Mouse (Mus musculus): Measurements from ENCODE around the gene Ndufc1. TPM values are rescaled to one million over a fixed set of nuclear protein-coding genes. Genes with fewer than 3 reads are reported as not detected.
A peak's percentile ranks its signal among the peaks of the same experiment; 100 is the strongest.
"Not testable (repeated sequence)": the region's sequence is repeated elsewhere in the genome, so short reads cannot be mapped to it uniquely, and the experiment has no call there.

Ndufc1 gene
- polyA plus RNA-seq, 1 experiment from 2014 or later, result 1,832 TPM

DNA sequence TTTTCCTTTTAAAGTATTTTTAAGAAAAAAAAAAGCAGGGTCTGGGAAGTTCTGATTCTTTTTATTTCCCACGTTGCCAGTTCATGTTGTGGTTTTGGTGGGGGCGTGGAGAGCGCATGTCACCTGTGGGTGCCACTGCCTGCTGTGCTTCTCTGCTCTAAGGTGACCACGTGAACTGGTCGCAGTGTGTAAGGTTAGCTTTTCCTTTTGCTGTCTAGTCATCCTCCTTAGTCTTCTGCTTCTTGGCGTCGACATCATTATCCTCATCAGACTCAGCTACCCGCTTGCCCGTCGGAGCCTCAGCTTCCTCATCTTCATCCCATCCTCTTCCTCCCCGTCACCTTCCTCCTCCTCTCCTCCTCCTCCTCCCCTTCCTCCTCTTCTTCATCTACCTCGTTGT, 6.2 kb downstream of the Ndufc1 start:
- H3K27me3 ChIP-seq (ENCODE audit: control insufficient read depth, insufficient read depth, low read length), result no peaks in the 10 kb centered on the region
- H3K36me3 ChIP-seq (ENCODE audit: control insufficient read depth, insufficient read depth, low read length), result peaks cover 47% of the 10 kb centered on the region
- no peak overlapping the region for H3K9ac ChIP-seq (ENCODE audit: low read length)
- peaks cover 3 to 16% of the 10 kb centered on the region in 2 experiments; a peak in 3 of 4 replicates for H3K4me1 ChIP-seq (ENCODE audit: control insufficient read depth in 2 of 2, insufficient read depth in 2 of 2, low read length in 2 of 2)
- no peak overlapping the region for H3K27ac ChIP-seq (replicated peaks in 1 of 2; ENCODE audit: control insufficient read depth in 1 of 2, insufficient read depth in 1 of 2, low read depth in 2 of 2, low read length in 2 of 2)
- no peaks in the 10 kb centered on the region for H3K9me3 ChIP-seq (ENCODE audit: control insufficient read depth, low read length)
- 87% methylated on average over 12 of the region's 12 CpGs for WGBS
- no peak overlapping the region for H3K4me2 ChIP-seq (ENCODE audit: low read length)
- no peak for ATAC-seq (ENCODE audit: insufficient number of reproducible peaks, insufficient read depth, low FRiP score, low read depth)
- H3K4me3 ChIP-seq (ENCODE audit: control insufficient read depth in 1 of 2, insufficient read depth in 1 of 2, low read depth in 1 of 2, low read length in 2 of 2), result no peak overlapping the region

DNA sequence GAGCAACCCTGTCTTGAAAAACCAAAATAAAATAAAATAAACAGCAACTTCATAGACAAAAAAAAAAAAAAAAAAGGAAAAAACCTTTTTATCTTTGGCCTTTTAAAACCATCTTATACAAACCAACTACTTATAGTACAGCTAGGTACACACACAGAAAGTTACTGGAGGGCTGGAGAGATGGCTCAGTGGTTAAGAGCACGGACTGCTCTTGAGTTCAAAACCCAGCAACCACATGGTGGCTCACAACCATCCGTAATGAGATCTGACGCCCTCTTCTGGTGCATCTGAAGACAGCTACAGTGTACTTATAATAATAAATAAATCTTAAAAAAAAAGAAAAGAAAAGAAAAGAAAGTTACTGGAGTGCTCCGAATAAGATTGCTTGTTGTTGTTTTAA, 6.7 kb downstream of the Ndufc1 start:
- Histone ChIP-seq H3K36me3 (ENCODE audit: control insufficient read depth, insufficient read depth, low read length) (peaks cover 45% of the 10 kb centered on the region), H3K4me1 (ENCODE audit: control insufficient read depth in 2 of 2, insufficient read depth in 2 of 2, low read length in 2 of 2) (peaks cover 3 to 12% of the 10 kb centered on the region in 2 experiments; a peak in 3 of 4 replicates)
- not testable (repeated sequence) for ATAC-seq (ENCODE audit: insufficient number of reproducible peaks, insufficient read depth, low FRiP score, low read depth); H3K9me3 ChIP-seq (ENCODE audit: control insufficient read depth, low read length); H3K4me3 ChIP-seq (ENCODE audit: control insufficient read depth in 1 of 2, insufficient read depth in 1 of 2, low read depth in 1 of 2, low read length in 2 of 2); H3K9ac ChIP-seq (ENCODE audit: low read length); H3K27ac ChIP-seq (replicated peaks in 1 of 2; ENCODE audit: control insufficient read depth in 1 of 2, insufficient read depth in 1 of 2, low read depth in 2 of 2, low read length in 2 of 2); H3K27me3 ChIP-seq (ENCODE audit: control insufficient read depth, insufficient read depth, low read length); H3K4me2 ChIP-seq (ENCODE audit: low read length)
- WGBS, result 61% methylated on average over 4 of the region's 4 CpGs

DNA sequence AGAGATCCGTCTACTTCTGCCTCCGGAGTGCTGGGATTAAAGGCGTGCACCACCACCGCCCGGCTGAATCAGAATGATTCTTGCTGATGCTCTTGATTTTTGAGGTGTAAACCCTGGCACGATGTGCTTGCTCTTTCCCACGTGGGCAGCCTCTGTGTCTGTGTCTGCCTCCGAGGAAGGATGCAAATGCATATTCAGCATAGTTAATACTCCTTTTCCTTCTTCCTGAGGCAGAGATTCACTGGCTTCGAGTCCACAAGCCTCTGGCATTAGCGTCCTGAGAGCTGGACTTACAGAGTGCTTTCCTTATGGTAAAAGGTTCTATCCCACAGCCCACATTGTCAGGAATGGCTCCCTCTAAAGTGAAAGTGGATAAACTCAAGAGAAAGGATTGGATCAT, 8.1 kb downstream of the Ndufc1 start:
- ATAC-seq (ENCODE audit: insufficient number of reproducible peaks, insufficient read depth, low FRiP score, low read depth), result no peak
- Histone ChIP-seq H3K27me3 (ENCODE audit: control insufficient read depth, insufficient read depth, low read length) (peaks cover 5% of the 10 kb centered on the region), H3K27ac (replicated peaks in 1 of 2; ENCODE audit: control insufficient read depth in 1 of 2, insufficient read depth in 1 of 2, low read depth in 2 of 2, low read length in 2 of 2) (no peak overlapping the region), H3K9me3 (ENCODE audit: control insufficient read depth, low read length) (no peaks in the 10 kb centered on the region), H3K4me3 (ENCODE audit: control insufficient read depth in 1 of 2, insufficient read depth in 1 of 2, low read depth in 1 of 2, low read length in 2 of 2) (no peak overlapping the region), H3K9ac (ENCODE audit: low read length) (no peak overlapping the region), H3K4me2 (ENCODE audit: low read length) (0 out of 2 replicates have a peak overlapping the region, but pooled peaks have one; percentile 1), H3K36me3 (ENCODE audit: control insufficient read depth, insufficient read depth, low read length) (peaks cover 32% of the 10 kb centered on the region), H3K4me1 (ENCODE audit: control insufficient read depth in 2 of 2, insufficient read depth in 2 of 2, low read length in 2 of 2) (peaks cover 3 to 10% of the 10 kb centered on the region in 2 experiments; a peak in 2 of 4 replicates)
- WGBS, result 81% methylated on average over 10 of the region's 10 CpGs

DNA sequence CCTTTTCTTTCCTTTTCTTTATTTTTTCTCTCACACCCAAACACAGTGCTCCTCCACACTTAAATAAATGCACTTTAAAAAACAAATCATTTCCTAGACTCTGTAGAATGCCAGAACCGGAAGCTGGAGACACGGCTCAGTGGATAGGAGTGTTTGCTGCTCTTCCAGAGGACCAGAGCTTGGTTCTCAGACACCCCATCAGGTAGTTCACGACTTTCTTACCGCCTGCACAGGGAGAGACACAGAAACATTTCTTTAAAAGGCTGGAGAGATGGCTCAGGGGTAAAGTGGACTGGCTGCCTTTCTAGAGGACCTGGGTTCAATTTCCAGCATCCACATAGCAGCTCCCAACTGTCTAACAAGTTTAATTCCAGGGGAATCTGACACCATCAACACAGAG, 9.3 kb downstream of the Ndufc1 start:
- no peak for ATAC-seq (ENCODE audit: insufficient number of reproducible peaks, insufficient read depth, low FRiP score, low read depth)
- H3K9me3 ChIP-seq (ENCODE audit: control insufficient read depth, low read length), result no peaks in the 10 kb centered on the region
- peaks cover 10% of the 10 kb centered on the region for H3K27me3 ChIP-seq (ENCODE audit: control insufficient read depth, insufficient read depth, low read length)
- no peak overlapping the region for H3K4me2 ChIP-seq (ENCODE audit: low read length)
- H3K27ac ChIP-seq (replicated peaks in 1 of 2; ENCODE audit: control insufficient read depth in 1 of 2, insufficient read depth in 1 of 2, low read depth in 2 of 2, low read length in 2 of 2), result no peak overlapping the region
- no peak overlapping the region for H3K9ac ChIP-seq (ENCODE audit: low read length)
- WGBS, result 55% methylated on average over 4 of the region's 4 CpGs
- peaks cover 21% of the 10 kb centered on the region for H3K36me3 ChIP-seq (ENCODE audit: control insufficient read depth, insufficient read depth, low read length)
- no peak overlapping the region for H3K4me3 ChIP-seq (ENCODE audit: control insufficient read depth in 1 of 2, insufficient read depth in 1 of 2, low read depth in 1 of 2, low read length in 2 of 2)
- peaks cover 3 to 10% of the 10 kb centered on the region in 2 experiments; a peak in 2 of 4 replicates for H3K4me1 ChIP-seq (ENCODE audit: control insufficient read depth in 2 of 2, insufficient read depth in 2 of 2, low read length in 2 of 2)

DNA sequence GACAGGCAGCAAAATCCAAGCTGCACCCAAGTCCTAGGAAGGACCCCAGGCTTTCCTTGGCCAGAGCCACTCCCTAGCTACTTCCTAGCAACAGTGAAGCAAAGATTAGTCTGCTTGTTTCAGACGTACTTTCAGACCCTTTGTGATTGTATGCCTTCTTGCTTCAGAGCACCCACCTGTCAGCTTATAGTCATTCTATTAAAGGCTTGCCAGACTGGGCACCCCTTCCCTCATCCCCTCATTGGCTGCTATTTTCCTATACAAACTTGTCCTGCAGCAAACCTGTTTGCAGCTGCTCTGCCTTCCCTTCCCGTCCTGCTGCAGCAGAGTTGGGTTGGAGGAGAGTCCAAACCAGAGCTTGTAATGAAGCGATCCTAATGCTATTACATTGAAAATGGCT, 10.1 kb downstream of the Ndufc1 start:
- H3K9me3 ChIP-seq (ENCODE audit: control insufficient read depth, low read length), result no peaks in the 10 kb centered on the region
- ATAC-seq (ENCODE audit: insufficient number of reproducible peaks, insufficient read depth, low FRiP score, low read depth), result no peak
- WGBS, result 29% methylated on average over 3 of the region's 3 CpGs
- no peak overlapping the region for H3K4me3 ChIP-seq (ENCODE audit: control insufficient read depth in 1 of 2, insufficient read depth in 1 of 2, low read depth in 1 of 2, low read length in 2 of 2)
- peaks cover 12% of the 10 kb centered on the region for H3K36me3 ChIP-seq (ENCODE audit: control insufficient read depth, insufficient read depth, low read length)
- H3K27ac ChIP-seq (replicated peaks in 1 of 2; ENCODE audit: control insufficient read depth in 1 of 2, insufficient read depth in 1 of 2, low read depth in 2 of 2, low read length in 2 of 2), result no peak overlapping the region
- peaks cover 10% of the 10 kb centered on the region for H3K27me3 ChIP-seq (ENCODE audit: control insufficient read depth, insufficient read depth, low read length)
- no peak overlapping the region for H3K4me2 ChIP-seq (ENCODE audit: low read length)
- H3K4me1 ChIP-seq (ENCODE audit: control insufficient read depth in 2 of 2, insufficient read depth in 2 of 2, low read length in 2 of 2), result peaks cover 3 to 10% of the 10 kb centered on the region in 2 experiments; a peak in 2 of 4 replicates
- H3K9ac ChIP-seq (ENCODE audit: low read length), result no peak overlapping the region

DNA sequence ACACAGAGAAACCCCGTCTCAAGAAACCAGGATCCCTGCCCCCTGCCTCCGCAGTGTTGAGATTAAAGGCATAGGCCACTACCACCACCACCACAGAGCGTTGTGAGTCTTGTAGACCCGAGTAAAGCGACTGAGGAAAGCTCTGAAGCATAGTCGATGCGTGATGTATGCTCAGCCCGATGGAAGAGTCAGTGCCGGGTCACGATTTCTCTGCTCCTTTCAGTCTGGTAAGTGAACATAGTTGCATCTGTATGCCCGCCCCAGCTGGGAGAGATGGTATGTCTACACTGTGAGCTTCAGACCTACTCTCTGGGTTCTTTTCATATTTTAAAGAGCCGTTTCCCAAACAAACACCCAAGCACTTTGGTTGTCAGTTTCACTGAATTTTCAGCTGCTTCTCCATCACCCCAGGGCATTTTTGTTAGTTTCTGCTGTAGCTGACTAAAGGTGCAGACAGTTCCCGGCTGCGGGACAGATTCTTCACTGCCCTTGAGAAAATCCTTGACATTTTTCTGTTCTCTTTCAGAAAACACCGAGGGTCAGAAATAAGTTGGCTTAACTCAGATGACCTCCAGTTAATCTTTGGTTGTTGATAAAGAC, 11.0 kb downstream of the Ndufc1 start:
- H3K9ac ChIP-seq (ENCODE audit: low read length), result no peak overlapping the region
- peaks cover 10% of the 10 kb centered on the region for H3K27me3 ChIP-seq (ENCODE audit: control insufficient read depth, insufficient read depth, low read length)
- H3K4me3 ChIP-seq (ENCODE audit: control insufficient read depth in 1 of 2, insufficient read depth in 1 of 2, low read depth in 1 of 2, low read length in 2 of 2), result no peak overlapping the region
- H3K4me1 ChIP-seq (ENCODE audit: control insufficient read depth in 2 of 2, insufficient read depth in 2 of 2, low read length in 2 of 2), result peaks cover 3 to 10% of the 10 kb centered on the region in 2 experiments; a peak in 2 of 4 replicates
- WGBS, result 55% methylated on average over 15 of the region's 15 CpGs
- peaks cover 4% of the 10 kb centered on the region for H3K36me3 ChIP-seq (ENCODE audit: control insufficient read depth, insufficient read depth, low read length)
- no peak for ATAC-seq (ENCODE audit: insufficient number of reproducible peaks, insufficient read depth, low FRiP score, low read depth)
- no peak overlapping the region for H3K4me2 ChIP-seq (ENCODE audit: low read length)
- no peaks in the 10 kb centered on the region for H3K9me3 ChIP-seq (ENCODE audit: control insufficient read depth, low read length)
- no peak overlapping the region for H3K27ac ChIP-seq (replicated peaks in 1 of 2; ENCODE audit: control insufficient read depth in 1 of 2, insufficient read depth in 1 of 2, low read depth in 2 of 2, low read length in 2 of 2)

DNA sequence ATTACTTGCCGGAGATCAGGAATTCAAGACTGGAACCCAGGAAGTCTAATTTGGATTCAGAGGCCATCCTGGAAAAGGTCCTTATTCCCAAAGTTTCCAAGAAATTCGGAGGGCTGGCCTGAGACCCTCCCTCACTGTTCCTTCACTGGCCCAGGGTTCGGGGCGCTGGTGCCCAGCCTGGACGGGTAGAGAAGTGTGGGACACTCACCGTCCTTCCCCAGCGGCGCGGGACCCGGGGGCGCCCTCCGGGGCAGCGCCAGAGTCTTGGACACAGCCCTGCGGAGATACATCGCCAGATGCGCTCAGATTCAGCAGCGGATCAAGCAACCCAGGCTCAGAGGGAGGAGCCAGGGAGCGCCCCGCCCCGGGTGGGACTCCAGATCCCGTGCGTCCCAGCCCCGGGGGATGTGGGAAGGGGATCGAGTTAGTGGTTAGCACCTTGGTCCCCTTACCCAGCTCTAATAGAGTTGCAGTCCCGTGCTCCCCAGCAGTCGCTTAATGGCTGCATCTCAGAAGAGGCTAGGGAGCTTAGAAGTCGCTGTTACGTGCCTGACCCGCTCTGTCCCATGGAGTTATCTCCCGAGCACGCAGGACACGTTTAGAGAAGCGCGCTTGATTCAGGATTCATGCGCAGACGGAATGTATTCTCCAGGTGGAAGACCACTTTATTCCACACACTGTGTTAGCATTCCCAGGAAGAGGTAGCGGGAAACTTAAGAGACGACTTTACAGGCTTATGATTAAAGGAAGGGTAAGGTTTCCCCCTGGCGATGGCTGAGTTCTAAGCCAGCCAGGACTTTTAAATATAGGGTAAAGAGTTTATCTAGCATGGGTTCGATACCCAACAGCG, 12.3 kb downstream of the Ndufc1 start, which contains the start of gene Mgarp:
TSS of gene Mgarp (minus strand) at position 520 of the 850 bp plus-strand sequence.
- H3K4me1 ChIP-seq (ENCODE audit: control insufficient read depth in 2 of 2, insufficient read depth in 2 of 2, low read length in 2 of 2), result peaks cover 3 to 10% of the 10 kb centered on the region in 2 experiments; a peak in 2 of 4 replicates
- no peaks in the 10 kb centered on the region for H3K36me3 ChIP-seq (ENCODE audit: control insufficient read depth, insufficient read depth, low read length)
- peak; percentile 52; the same call in 1 of the 2 replicates for ATAC-seq (ENCODE audit: insufficient number of reproducible peaks, insufficient read depth, low FRiP score, low read depth)
- peak within 1 kb of the TSS; percentile 73 for H3K4me2 ChIP-seq (ENCODE audit: low read length)
- H3K27me3 ChIP-seq (ENCODE audit: control insufficient read depth, insufficient read depth, low read length), result peaks cover 10% of the 10 kb centered on the region
- H3K9me3 ChIP-seq (ENCODE audit: control insufficient read depth, low read length), result no peaks in the 10 kb centered on the region
- 2% methylated on average over 41 of the region's 41 CpGs for WGBS
- peak within 1 kb of the TSS; percentile 73 for H3K9ac ChIP-seq (ENCODE audit: low read length)
- H3K27ac ChIP-seq (replicated peaks in 1 of 2; ENCODE audit: control insufficient read depth in 1 of 2, insufficient read depth in 1 of 2, low read depth in 2 of 2, low read length in 2 of 2), result no peak within 1 kb of the TSS
- peak within 1 kb of the TSS; percentile 53 to 62 for H3K4me3 ChIP-seq (ENCODE audit: control insufficient read depth in 1 of 2, insufficient read depth in 1 of 2, low read depth in 1 of 2, low read length in 2 of 2)

Data from heart, embryonic 14.5 days (tissue).